Mouse (Mus musculus) spleen, adult 2 months (tissue): Measurements from ENCODE around the gene Dph2. TPM values are rescaled to one million over a fixed set of nuclear protein-coding genes. Genes with fewer than 3 reads are reported as not detected.

Experiments used
- DNase-seq, 2 experiments: peaks; one replicate each; pipeline versions ENCODE4 v3.0.0 to v3.0.0-alpha.2; 2012 to 2021; ENCODE audit warnings: low spot score in 2 of 2, low read depth in 1 of 2
- H3K27ac ChIP-seq: fragments of 200-500 bp; 2 replicates; pipeline ENCODE4 v1.5.1; 2012; ENCODE audit warnings: low read length, inconsistent platforms; ENCODE audit not compliant: insufficient read depth
- H3K27me3 ChIP-seq: fragments of 200-500 bp; 2 replicates; pipeline ENCODE4 v1.6.1; 2012; ENCODE audit warnings: mild to moderate bottlenecking, moderate library complexity, low read length, inconsistent platforms; ENCODE audit not compliant: control insufficient read depth, insufficient read depth
- H3K36me3 ChIP-seq: fragments of 200-500 bp; 2 replicates; pipeline ENCODE4 v1.6.1; 2012; ENCODE audit warnings: mild to moderate bottlenecking, low read length, inconsistent platforms; ENCODE audit not compliant: control insufficient read depth, insufficient read depth
- H3K4me1 ChIP-seq: fragments of 200-500 bp; 2 replicates; pipeline ENCODE4 v1.6.1; 2011; ENCODE audit warnings: inconsistent platforms; ENCODE audit not compliant: control insufficient read depth, insufficient read depth, insufficient read length
- H3K4me3 ChIP-seq: fragments of 200-500 bp; 2 replicates; pipeline ENCODE4 v1.5.1; 2011; ENCODE audit warnings: mild to moderate bottlenecking, inconsistent platforms; ENCODE audit not compliant: insufficient read depth, insufficient read length; ENCODE audit errors: extremely low read depth
- CTCF ChIP-seq: fragments of 200-500 bp; IDR thresholded peaks from 2 replicates; pipeline ENCODE4 v1.5.1; 2011; ENCODE audit warnings: mild to moderate bottlenecking, inconsistent platforms; ENCODE audit not compliant: insufficient read depth, insufficient read length, insufficient replicate concordance; ENCODE audit errors: extremely low read depth
- POLR2A ChIP-seq: fragments of 200-500 bp; IDR thresholded peaks from 2 replicates; pipeline ENCODE4 v1.6.1; 2011; ENCODE audit warnings: low read depth, low read length, inconsistent platforms
- WGBS: fragments of 180-500 bp; shearing (Covaris S2); methylation state at CpG from one replicate; pipeline ENCODE4 v1.1.7; 2018; 5-methylcytosine and 5-hydroxymethylcytosine counted together
- polyA plus RNA-seq: library from polyadenylated mRNA; depleted of rRNA; stranded (reverse); fragments of >200 nt; gene quantifications from 2 replicates; pipeline ENCODE4 v1.2.3, GENCODE M21; 2012

Dph2 gene
- polyA plus RNA-seq, 1 experiment, result 20.9 TPM

DNA sequence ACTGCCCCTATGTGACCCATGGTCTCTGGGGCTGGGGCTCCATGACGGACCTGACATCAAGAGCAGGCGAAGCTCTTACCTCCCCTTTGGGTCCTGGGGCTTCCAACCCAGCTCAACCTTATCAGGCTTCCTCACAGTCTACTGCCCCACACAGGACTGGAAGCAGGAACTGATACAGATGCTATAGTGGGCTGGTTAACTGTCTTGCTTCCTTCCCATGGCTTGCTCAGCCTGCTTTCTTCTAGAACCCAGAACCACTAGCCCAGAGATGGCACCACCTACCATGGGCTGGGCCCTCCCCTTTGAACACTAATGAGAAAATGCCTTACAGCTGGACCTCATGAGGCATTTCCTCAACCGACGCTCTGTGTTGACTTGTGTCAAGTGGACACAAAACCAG is 25.6 kb upstream of the Dph2 start:
- no peak for TF ChIP-seq POLR2A
- 83% methylated on average over 4 of the region's 4 CpGs for WGBS

DNA sequence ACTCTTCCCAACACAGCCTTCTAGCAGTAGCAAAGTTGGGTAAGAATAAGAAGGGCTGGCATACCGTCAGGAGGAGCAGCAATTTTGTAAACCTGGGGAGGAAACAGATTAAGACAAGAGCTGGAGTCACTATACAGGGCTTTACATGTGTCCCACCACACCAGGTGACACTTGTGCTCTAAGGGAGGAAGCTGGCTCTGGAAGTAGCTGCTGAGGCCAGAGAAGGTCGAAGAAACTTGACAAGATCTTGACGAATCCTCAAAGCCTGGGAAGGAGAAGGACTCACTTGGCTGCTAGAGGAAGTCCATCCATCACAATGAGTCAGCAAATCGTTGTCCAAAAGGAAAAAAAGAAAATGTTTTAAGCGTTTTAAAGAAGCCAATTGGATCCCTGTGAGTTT is 24.6 kb upstream of the Dph2 start:
- H3K4me3 ChIP-seq, result no peak overlapping the region
- no peak for TF ChIP-seq CTCF
- no peak for TF ChIP-seq POLR2A
- H3K27me3 ChIP-seq, result no peaks in the 10 kb centered on the region

More for the DNA sequence above, 25.6 kb upstream of the Dph2 start:
- H3K4me3 ChIP-seq, result no peak overlapping the region
- no peak for DNase-seq
- no peaks in the 10 kb centered on the region for H3K27me3 ChIP-seq
- no peaks in the 10 kb centered on the region for H3K36me3 ChIP-seq
- no peak overlapping the region for H3K27ac ChIP-seq
- peaks cover 19% of the 10 kb centered on the region for H3K4me1 ChIP-seq

DNA sequence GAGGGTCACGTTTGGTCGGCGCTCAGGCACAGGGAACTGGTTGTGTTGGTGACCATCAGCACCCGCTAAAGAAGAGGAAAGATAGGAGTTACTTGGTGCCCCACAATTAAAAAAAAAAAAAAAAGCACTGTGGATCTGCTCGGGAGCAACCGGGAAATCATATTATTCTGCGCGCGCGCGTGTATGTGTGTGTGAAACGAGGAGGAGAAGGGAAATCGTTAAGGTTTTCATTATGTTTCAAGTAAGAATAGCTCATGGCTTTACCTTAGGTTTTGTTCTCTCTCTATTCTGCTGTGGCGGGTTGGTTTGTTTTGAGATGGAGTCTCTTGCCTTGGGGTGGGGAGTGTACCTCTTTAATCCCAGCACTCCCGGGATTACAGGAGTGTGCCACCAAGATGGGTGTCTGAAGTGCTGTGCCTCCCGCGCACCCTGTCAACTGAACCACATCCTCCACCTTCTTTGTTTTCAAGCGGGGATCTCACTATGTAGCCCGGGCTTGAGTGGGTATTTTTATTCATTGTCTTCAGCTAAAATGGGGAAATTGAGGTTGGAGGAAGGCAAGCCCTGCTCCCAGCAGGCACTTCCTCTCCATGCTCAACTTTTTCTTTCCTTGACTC is 23.8 kb upstream of the Dph2 start:
- TF ChIP-seq POLR2A, result no peak
- no peak for TF ChIP-seq CTCF
- WGBS, result under 1% methylated on average over 19 of the region's 19 CpGs
- Histone ChIP-seq H3K36me3 (peaks cover 6% of the 10 kb centered on the region), H3K4me1 (peaks cover 9% of the 10 kb centered on the region), H3K27me3 (no peaks in the 10 kb centered on the region), H3K4me3 (peak overlapping the region; percentile 86), H3K27ac (peak overlapping the region; percentile 92; the same call in 1 of the 2 replicates)
- DNase-seq, result no peak

More for the DNA sequence above, 24.6 kb upstream of the Dph2 start:
- H3K36me3 ChIP-seq, result peaks cover 6% of the 10 kb centered on the region
- no peak overlapping the region for H3K27ac ChIP-seq
- peaks cover 12% of the 10 kb centered on the region for H3K4me1 ChIP-seq
- 64% methylated on average over 5 of the region's 5 CpGs for WGBS
- no peak for DNase-seq

DNA sequence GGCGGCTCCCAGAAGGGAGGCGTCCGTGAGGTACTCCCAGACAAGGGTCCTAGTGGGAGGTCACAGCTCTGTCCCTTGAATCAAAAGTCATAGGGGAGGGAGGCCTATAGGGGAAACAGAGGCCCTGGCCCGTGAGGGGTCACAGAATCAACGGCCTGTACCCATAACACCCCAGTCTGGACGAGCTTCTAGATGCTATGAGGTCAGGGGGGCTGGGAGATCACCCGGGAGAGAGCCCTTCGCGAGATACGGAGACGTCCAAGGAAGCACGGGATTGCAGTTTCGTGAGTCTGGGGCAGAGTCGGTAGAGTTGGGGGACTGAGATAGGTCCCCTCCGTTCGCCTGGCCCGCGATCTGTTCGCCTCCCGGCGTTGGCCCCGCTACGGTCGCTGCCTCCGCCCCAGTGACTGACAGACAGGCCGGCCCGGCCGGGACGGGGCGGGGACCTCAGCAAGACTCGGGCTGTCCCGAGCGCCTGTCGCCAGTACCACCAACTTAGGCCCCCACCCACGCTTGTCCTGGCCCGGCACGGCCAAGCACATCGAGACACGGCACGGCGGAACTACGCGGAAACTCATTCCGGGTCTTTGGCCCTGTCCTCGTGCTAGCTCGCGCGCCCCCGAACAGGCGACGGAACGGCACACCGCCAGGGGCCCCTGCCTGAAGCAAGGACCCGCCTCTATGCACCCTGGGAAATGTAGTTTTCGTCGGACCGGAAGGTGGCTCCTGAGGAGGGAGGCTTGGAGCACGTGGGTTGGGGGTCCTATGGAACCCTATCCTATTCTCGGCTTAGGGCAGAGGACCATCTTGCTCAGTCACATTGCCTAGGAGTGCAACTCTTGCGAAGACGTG is 23.0 kb upstream of the Dph2 start, which contains the start of gene Ipo13:
TSS of gene Ipo13 (minus strand) at position 409 of the 852 bp plus-strand sequence.
- Histone ChIP-seq H3K27me3 (no peaks in the 10 kb centered on the region), H3K27ac (peak within 1 kb of the TSS; percentile 92), H3K36me3 (peaks cover 6% of the 10 kb centered on the region), H3K4me1 (peaks cover 9% of the 10 kb centered on the region), H3K4me3 (peak within 1 kb of the TSS; percentile 86)
- DNase-seq, result peak; percentile 86 to 94
- WGBS, result under 1% methylated on average over 61 of the region's 61 CpGs
- TF ChIP-seq POLR2A (peak; percentile 68), CTCF (no peak)

DNA sequence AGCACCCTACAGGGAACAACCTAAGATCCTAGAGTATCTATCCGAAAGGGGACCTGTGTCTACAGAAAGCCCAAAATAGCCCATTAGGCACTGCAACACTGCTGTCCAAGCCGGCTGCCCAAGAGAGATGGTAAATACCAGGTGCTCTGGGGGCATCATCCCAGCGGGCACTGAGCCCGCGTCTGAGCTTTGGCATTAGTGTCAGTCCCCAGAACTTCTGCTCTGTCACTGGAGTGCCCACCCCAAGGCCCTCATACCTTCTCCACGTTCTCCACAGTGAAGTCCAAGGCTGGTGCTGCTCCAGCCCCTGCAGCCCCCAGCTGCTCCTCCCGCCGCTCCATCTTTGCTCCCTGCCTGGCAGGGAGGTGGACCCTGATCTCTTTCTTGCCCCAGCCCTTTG is 22.2 kb upstream of the Dph2 start:
- TF ChIP-seq CTCF (no peak), POLR2A (no peak)
- WGBS, result 16% methylated on average over 8 of the region's 8 CpGs
- Histone ChIP-seq H3K27me3 (no peaks in the 10 kb centered on the region), H3K4me3 (peak overlapping the region; percentile 86; the same call in 1 of the 2 replicates), H3K27ac (no peak overlapping the region), H3K4me1 (peaks cover 9% of the 10 kb centered on the region), H3K36me3 (peaks cover 6% of the 10 kb centered on the region)
- DNase-seq, result no peak

DNA sequence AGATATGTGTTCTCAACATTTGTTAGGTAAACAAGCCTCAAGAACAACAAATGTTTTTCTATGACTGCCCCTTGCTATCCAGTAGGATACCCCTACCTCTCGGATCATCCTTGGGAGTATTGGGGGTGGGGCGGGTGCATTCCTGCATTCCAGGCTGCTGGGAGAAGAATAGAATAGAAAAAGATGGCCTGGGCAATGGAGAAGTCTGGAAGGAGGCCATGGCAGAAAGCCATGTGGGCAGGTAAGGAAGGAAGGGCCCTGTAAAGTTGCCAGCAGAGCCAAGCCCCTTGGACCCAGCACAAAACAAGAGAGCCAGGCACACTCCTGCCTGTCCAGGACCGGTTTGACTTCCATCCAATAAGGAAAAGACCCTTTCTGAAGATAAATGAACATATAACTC is 21.6 kb upstream of the Dph2 start:
- H3K4me3 ChIP-seq, result no peak overlapping the region
- 85% methylated on average over 3 of the region's 3 CpGs for WGBS
- peaks cover 6% of the 10 kb centered on the region for H3K36me3 ChIP-seq
- peaks cover 6% of the 10 kb centered on the region for H3K4me1 ChIP-seq
- no peak for TF ChIP-seq CTCF
- TF ChIP-seq POLR2A, result no peak
- H3K27me3 ChIP-seq, result no peaks in the 10 kb centered on the region
- no peak for DNase-seq
- no peak overlapping the region for H3K27ac ChIP-seq

DNA sequence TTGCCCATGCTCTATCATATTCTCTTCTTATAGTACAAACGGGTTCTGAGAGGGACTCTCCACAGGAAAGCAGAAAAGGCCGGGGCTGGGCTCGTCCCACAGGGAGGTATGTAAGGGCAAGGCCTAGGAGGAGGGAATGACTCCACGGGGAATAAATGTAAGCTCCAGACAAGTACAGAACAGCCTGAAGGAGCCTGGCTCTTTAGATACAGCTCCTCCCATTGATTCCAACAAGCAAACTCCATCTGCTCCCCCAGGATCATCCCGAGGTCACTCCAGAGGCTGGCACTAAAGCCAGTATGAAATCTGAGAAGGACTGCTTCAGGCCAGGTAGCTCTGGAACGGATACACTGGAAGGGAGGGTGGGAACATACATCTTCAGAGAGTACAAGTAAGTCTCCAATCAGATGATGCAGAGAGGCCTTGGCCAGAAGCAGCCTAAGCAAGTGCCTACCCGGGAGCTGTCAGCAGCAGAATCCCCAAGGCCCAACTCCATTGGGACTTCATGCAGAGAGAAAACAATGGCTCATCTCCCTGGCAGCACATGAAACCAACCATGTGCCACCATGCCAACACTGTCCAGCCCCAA is 20.9 kb upstream of the Dph2 start:
- H3K27me3 ChIP-seq, result no peaks in the 10 kb centered on the region
- WGBS, result 84% methylated on average over 7 of the region's 7 CpGs
- H3K27ac ChIP-seq, result no peak overlapping the region
- no peak for TF ChIP-seq CTCF
- no peak for TF ChIP-seq POLR2A
- H3K36me3 ChIP-seq, result peaks cover 6% of the 10 kb centered on the region
- no peak for DNase-seq
- peaks cover 6% of the 10 kb centered on the region for H3K4me1 ChIP-seq
- H3K4me3 ChIP-seq, result no peak overlapping the region
